Mouse (Mus musculus): Measurements from ENCODE around the gene Gm17657. TPM values are rescaled to one million over a fixed set of nuclear protein-coding genes. Genes with fewer than 3 reads are reported as not detected.

The Gm17657 gene
- polyA plus RNA-seq, 1 experiment from 2014 or later, result not detected

- 78% methylated on average over 3 of the region's 3 CpGs for WGBS
- no peak overlapping the region for H3K4me2 ChIP-seq (ENCODE audit: low read depth, low read length)
- no peaks in the 10 kb centered on the region for H3K27me3 ChIP-seq (ENCODE audit: control insufficient read depth, insufficient read depth, low read length)
- H3K27ac ChIP-seq (replicated peaks; ENCODE audit: low read depth, low read length), result no peak overlapping the region
- DNase-seq (ENCODE audit: low spot score), result no peak
- H3K4me3 ChIP-seq (ENCODE audit: low read depth, low read length), result no peak overlapping the region
- no peaks in the 10 kb centered on the region for H3K36me3 ChIP-seq (replicated peaks; ENCODE audit: control insufficient read depth, insufficient read depth, low read depth, low read length)
- no peaks in the 10 kb centered on the region for H3K4me1 ChIP-seq (ENCODE audit: control insufficient read depth, insufficient read depth, low read length)
- no peak for ATAC-seq (replicated peaks; ENCODE audit: insufficient number of reproducible peaks, low FRiP score, low TSS enrichment, low read depth)
- no peaks in the 10 kb centered on the region for H3K9me3 ChIP-seq (replicated peaks; ENCODE audit: control insufficient read depth, low read length)
- H3K9ac ChIP-seq (replicated peaks; ENCODE audit: low read length), result no peak overlapping the region
Measured at GRCm38 (mm10) chr17:29485336-29486233, 63.9 kb downstream of the Gm17657 start.

DNA sequence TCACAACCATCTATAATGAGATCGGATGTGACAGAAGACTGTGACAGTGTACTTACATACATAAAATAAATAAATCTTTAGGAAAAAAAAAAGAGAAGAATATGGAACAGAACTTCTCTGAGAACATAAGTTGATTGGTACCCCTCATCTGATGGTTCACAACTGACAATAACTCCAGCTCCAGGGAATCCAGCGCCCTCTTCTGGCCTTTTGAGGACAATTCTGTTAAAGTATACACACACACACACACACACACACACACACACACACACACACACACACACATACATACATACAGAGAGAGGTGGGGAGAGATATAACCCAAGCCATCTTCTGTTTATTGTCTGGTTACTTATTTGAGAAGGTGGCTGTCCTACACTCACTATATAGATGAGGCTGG is 65.0 kb downstream of the Gm17657 start:
- Histone ChIP-seq H3K27ac (replicated peaks; ENCODE audit: low read depth, low read length) (no peak overlapping the region), H3K4me2 (ENCODE audit: low read depth, low read length) (no peak overlapping the region), H3K9me3 (replicated peaks; ENCODE audit: control insufficient read depth, low read length) (no peaks in the 10 kb centered on the region), H3K36me3 (replicated peaks; ENCODE audit: control insufficient read depth, insufficient read depth, low read depth, low read length) (no peaks in the 10 kb centered on the region), H3K4me1 (ENCODE audit: control insufficient read depth, insufficient read depth, low read length) (no peaks in the 10 kb centered on the region), H3K27me3 (ENCODE audit: control insufficient read depth, insufficient read depth, low read length) (no peaks in the 10 kb centered on the region), H3K9ac (replicated peaks; ENCODE audit: low read length) (no peak overlapping the region), H3K4me3 (ENCODE audit: low read depth, low read length) (no peak overlapping the region)
- ATAC-seq (replicated peaks; ENCODE audit: insufficient number of reproducible peaks, low FRiP score, low TSS enrichment, low read depth), result no peak
- 88% methylated on average over 2 of the region's 2 CpGs for WGBS
- no peak for DNase-seq (ENCODE audit: low spot score)

- no peak for DNase-seq (ENCODE audit: low spot score)
- Histone ChIP-seq H3K9me3 (replicated peaks; ENCODE audit: control insufficient read depth, low read length) (no peaks in the 10 kb centered on the region), H3K36me3 (replicated peaks; ENCODE audit: control insufficient read depth, insufficient read depth, low read depth, low read length) (no peaks in the 10 kb centered on the region), H3K27ac (replicated peaks; ENCODE audit: low read depth, low read length) (no peak overlapping the region), H3K4me2 (ENCODE audit: low read depth, low read length) (no peak overlapping the region), H3K4me1 (ENCODE audit: control insufficient read depth, insufficient read depth, low read length) (no peaks in the 10 kb centered on the region), H3K9ac (replicated peaks; ENCODE audit: low read length) (no peak overlapping the region), H3K27me3 (ENCODE audit: control insufficient read depth, insufficient read depth, low read length) (no peaks in the 10 kb centered on the region), H3K4me3 (ENCODE audit: low read depth, low read length) (no peak overlapping the region)
- no peak for ATAC-seq (replicated peaks; ENCODE audit: insufficient number of reproducible peaks, low FRiP score, low TSS enrichment, low read depth)
- WGBS, result 100% methylated on average over 2 of the region's 2 CpGs
Measured at GRCm38 (mm10) chr17:29483282-29483681, 66.2 kb downstream of the Gm17657 start.

DNA sequence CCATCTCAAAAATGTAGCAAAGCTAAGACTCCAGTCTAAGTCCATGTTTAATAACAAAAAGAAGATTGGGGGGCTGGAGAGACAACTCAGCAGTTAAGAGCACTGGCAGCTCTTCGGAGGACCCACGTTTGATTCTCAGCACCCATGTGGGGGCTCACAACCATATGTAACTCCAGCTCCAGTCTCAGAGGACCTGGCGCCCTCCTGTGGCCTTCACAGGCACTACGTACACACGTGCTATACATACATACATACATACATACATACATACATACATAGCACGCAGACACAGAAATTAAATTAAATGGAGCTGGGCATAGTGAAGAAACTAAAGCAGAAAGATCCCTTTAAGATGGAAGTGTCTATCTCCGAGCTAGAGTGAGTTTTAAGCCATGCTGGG is 66.8 kb downstream of the Gm17657 start:
- Histone ChIP-seq H3K4me1 (ENCODE audit: control insufficient read depth, insufficient read depth, low read length) (no peaks in the 10 kb centered on the region), H3K27me3 (ENCODE audit: control insufficient read depth, insufficient read depth, low read length) (no peaks in the 10 kb centered on the region), H3K36me3 (replicated peaks; ENCODE audit: control insufficient read depth, insufficient read depth, low read depth, low read length) (no peaks in the 10 kb centered on the region), H3K9ac (replicated peaks; ENCODE audit: low read length) (no peak overlapping the region), H3K4me2 (ENCODE audit: low read depth, low read length) (no peak overlapping the region), H3K9me3 (replicated peaks; ENCODE audit: control insufficient read depth, low read length) (no peaks in the 10 kb centered on the region), H3K4me3 (ENCODE audit: low read depth, low read length) (no peak overlapping the region), H3K27ac (replicated peaks; ENCODE audit: low read depth, low read length) (no peak overlapping the region)
- DNase-seq (ENCODE audit: low spot score) (no peak), ATAC-seq (replicated peaks; ENCODE audit: insufficient number of reproducible peaks, low FRiP score, low TSS enrichment, low read depth) (no peak)
- WGBS, result 92% methylated on average over 7 of the region's 7 CpGs

- Histone ChIP-seq H3K4me3 (ENCODE audit: low read depth, low read length) (no peak overlapping the region), H3K9me3 (replicated peaks; ENCODE audit: control insufficient read depth, low read length) (no peaks in the 10 kb centered on the region), H3K4me1 (ENCODE audit: control insufficient read depth, insufficient read depth, low read length) (no peaks in the 10 kb centered on the region), H3K9ac (replicated peaks; ENCODE audit: low read length) (no peak overlapping the region), H3K4me2 (ENCODE audit: low read depth, low read length) (no peak overlapping the region), H3K27ac (replicated peaks; ENCODE audit: low read depth, low read length) (no peak overlapping the region), H3K27me3 (ENCODE audit: control insufficient read depth, insufficient read depth, low read length) (no peaks in the 10 kb centered on the region), H3K36me3 (replicated peaks; ENCODE audit: control insufficient read depth, insufficient read depth, low read depth, low read length) (no peaks in the 10 kb centered on the region)
- 80% methylated on average over 2 of the region's 2 CpGs for WGBS
- DNase-seq (ENCODE audit: low spot score), result no peak
- no peak for ATAC-seq (replicated peaks; ENCODE audit: insufficient number of reproducible peaks, low FRiP score, low TSS enrichment, low read depth)
Measured at GRCm38 (mm10) chr17:29480256-29480655, 69.2 kb downstream of the Gm17657 start.

GRCm38 (mm10) chr17:29478271-29478670 is 71.2 kb downstream of the Gm17657 start:
- Histone ChIP-seq H3K4me2 (ENCODE audit: low read depth, low read length) (no peak overlapping the region), H3K27me3 (ENCODE audit: control insufficient read depth, insufficient read depth, low read length) (no peaks in the 10 kb centered on the region), H3K27ac (replicated peaks; ENCODE audit: low read depth, low read length) (no peak overlapping the region), H3K36me3 (replicated peaks; ENCODE audit: control insufficient read depth, insufficient read depth, low read depth, low read length) (no peaks in the 10 kb centered on the region), H3K9me3 (replicated peaks; ENCODE audit: control insufficient read depth, low read length) (no peaks in the 10 kb centered on the region), H3K9ac (replicated peaks; ENCODE audit: low read length) (no peak overlapping the region), H3K4me3 (ENCODE audit: low read depth, low read length) (no peak overlapping the region), H3K4me1 (ENCODE audit: control insufficient read depth, insufficient read depth, low read length) (no peaks in the 10 kb centered on the region)
- no peak for ATAC-seq (replicated peaks; ENCODE audit: insufficient number of reproducible peaks, low FRiP score, low TSS enrichment, low read depth)
- WGBS, result 89% methylated on average over 4 of the region's 4 CpGs
- no peak for DNase-seq (ENCODE audit: low spot score)

DNA sequence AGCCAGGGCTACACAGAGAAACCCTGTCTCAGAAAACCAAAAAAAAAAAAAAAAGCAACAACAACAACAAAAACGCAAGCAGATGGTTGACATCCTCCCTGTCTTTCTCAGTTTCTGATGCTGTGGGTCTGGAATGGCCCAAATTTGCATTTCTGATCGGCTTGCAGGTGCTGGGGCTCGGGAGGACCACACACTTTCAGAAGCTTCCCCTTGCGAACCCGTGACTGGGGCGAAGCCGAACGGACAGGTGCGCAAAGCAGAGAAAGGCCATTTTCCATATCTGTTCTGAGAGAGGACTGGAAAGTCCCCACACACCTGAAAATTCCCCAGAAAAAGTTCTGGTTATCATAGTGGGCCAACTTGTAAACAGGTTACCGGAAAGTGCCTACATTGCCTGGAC is 72.1 kb downstream of the Gm17657 start:
- no peak for DNase-seq (ENCODE audit: low spot score)
- H3K4me1 ChIP-seq (ENCODE audit: control insufficient read depth, insufficient read depth, low read length), result no peaks in the 10 kb centered on the region
- no peak overlapping the region for H3K4me3 ChIP-seq (ENCODE audit: low read depth, low read length)
- H3K36me3 ChIP-seq (replicated peaks; ENCODE audit: control insufficient read depth, insufficient read depth, low read depth, low read length), result no peaks in the 10 kb centered on the region
- no peaks in the 10 kb centered on the region for H3K27me3 ChIP-seq (ENCODE audit: control insufficient read depth, insufficient read depth, low read length)
- H3K27ac ChIP-seq (replicated peaks; ENCODE audit: low read depth, low read length), result no peak overlapping the region
- no peak overlapping the region for H3K9ac ChIP-seq (replicated peaks; ENCODE audit: low read length)
- H3K9me3 ChIP-seq (replicated peaks; ENCODE audit: control insufficient read depth, low read length), result no peaks in the 10 kb centered on the region
- 90% methylated on average over 10 of the region's 10 CpGs for WGBS
- ATAC-seq (replicated peaks; ENCODE audit: insufficient number of reproducible peaks, low FRiP score, low TSS enrichment, low read depth), result no peak
- H3K4me2 ChIP-seq (ENCODE audit: low read depth, low read length), result no peak overlapping the region

DNA sequence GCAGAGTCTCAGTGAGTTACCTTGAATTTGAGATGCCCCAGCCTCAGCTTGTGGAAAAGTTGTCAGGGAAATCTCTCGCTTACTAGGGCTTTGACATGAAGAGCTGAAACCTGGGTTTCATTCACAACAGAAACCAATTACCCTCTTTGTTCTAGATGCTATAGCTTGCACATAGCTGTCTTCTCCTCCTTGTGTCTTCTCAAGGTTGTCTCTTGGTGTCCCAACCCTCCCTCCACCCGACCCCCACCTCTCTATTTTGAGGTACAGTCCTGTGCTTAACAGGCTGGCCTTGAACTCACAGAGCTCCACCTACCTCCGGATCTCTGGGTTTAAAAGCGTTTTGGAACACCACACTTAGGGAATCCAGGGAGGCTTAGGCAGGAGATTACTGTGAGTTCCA is 73.0 kb downstream of the Gm17657 start:
- ATAC-seq (replicated peaks; ENCODE audit: insufficient number of reproducible peaks, low FRiP score, low TSS enrichment, low read depth) (no peak), DNase-seq (ENCODE audit: low spot score) (no peak)
- 68% methylated on average over 4 of the region's 4 CpGs for WGBS

More for the DNA sequence above, 73.0 kb downstream of the Gm17657 start:
- no peak overlapping the region for H3K27ac ChIP-seq (replicated peaks; ENCODE audit: low read depth, low read length)
- no peak overlapping the region for H3K4me3 ChIP-seq (ENCODE audit: low read depth, low read length)
- H3K27me3 ChIP-seq (ENCODE audit: control insufficient read depth, insufficient read depth, low read length), result no peaks in the 10 kb centered on the region
- no peaks in the 10 kb centered on the region for H3K4me1 ChIP-seq (ENCODE audit: control insufficient read depth, insufficient read depth, low read length)
- no peaks in the 10 kb centered on the region for H3K36me3 ChIP-seq (replicated peaks; ENCODE audit: control insufficient read depth, insufficient read depth, low read depth, low read length)
- H3K4me2 ChIP-seq (ENCODE audit: low read depth, low read length), result no peak overlapping the region
- no peaks in the 10 kb centered on the region for H3K9me3 ChIP-seq (replicated peaks; ENCODE audit: control insufficient read depth, low read length)
- no peak overlapping the region for H3K9ac ChIP-seq (replicated peaks; ENCODE audit: low read length)
